Mouse (Mus musculus): Measurements from ENCODE around the gene Chmp2a. TPM values are rescaled to one million over a fixed set of nuclear protein-coding genes. Genes with fewer than 3 reads are reported as not detected.

Gene Chmp2a
- total RNA-seq (2023): 102 TPM

GRCm38 (mm10) chr7:13034148-13034977 lies at the start of gene Chmp2a:
Gene Chmp2a (minus strand): TSS chr7:13034807.

GRCm38 (mm10) chr7:13054287-13055010 lies 19.8 kb upstream of the Chmp2a start, which contains the start of gene Mzf1:
Gene Mzf1 (minus strand): TSS chr7:13054764.

GRCm38 (mm10) chr7:13037901-13038555 lies 3.4 kb upstream of the Chmp2a start, which contains the start of gene Ube2m:
Gene Ube2m (minus strand): TSS chr7:13038275.

GRCm38 (mm10) chr7:13010005-13010908 lies 24.4 kb downstream of the Chmp2a start, which contains the start of gene Zbtb45:
Gene Zbtb45 (minus strand): TSS chr7:13010034.

GRCm38 (mm10) chr7:12998851-12999250 lies 35.8 kb downstream of the Chmp2a start, which contains the start of gene Trim28:
Gene Trim28 (plus strand): TSS chr7:12999114.

GRCm38 (mm10) chr7:12998053-12998452 lies 36.6 kb downstream of the Chmp2a start, which contains the start of gene Slc27a5:
Gene Slc27a5 (minus strand): TSS chr7:12998192.

Other genes with a start within 250 kb of the Chmp2a start
- 24.6 TPM for gene Zscan18, start 231.2 kb downstream of the Chmp2a start, total RNA-seq (2023)
- 12.0 TPM for gene Zfp329, start 215.9 kb downstream of the Chmp2a start, total RNA-seq (2023)
- gene Zfp110, start 200.0 kb downstream of the Chmp2a start, total RNA-seq (2023): 117 TPM
- gene Zfp128, start 153.6 kb downstream of the Chmp2a start, total RNA-seq (2023): 1.6 TPM
- 10.7 TPM for gene Zscan22, start 137.0 kb downstream of the Chmp2a start, total RNA-seq (2023)
- gene Rps5, start 112.5 kb downstream of the Chmp2a start, total RNA-seq (2023): 3,246 TPM
- gene Rnf225, start 107.4 kb downstream of the Chmp2a start, total RNA-seq (2023): 1.8 TPM
- 2.6 TPM for gene Zfp324, start 69.0 kb downstream of the Chmp2a start, total RNA-seq (2023)
- 7.4 TPM for gene Zfp446, start 57.0 kb downstream of the Chmp2a start, total RNA-seq (2023)
- gene Slc27a5, start 36.6 kb downstream of the Chmp2a start, total RNA-seq (2023): not detected
- 378 TPM for gene Trim28, start 35.7 kb downstream of the Chmp2a start, total RNA-seq (2023)
- 18.3 TPM for gene Zbtb45, start 24.8 kb downstream of the Chmp2a start, total RNA-seq (2023)
- 88.4 TPM for gene Ube2m, start 3.5 kb upstream of the Chmp2a start, total RNA-seq (2023)
- 0.46 TPM for gene Mzf1, start 20.0 kb upstream of the Chmp2a start, total RNA-seq (2023)
- gene Vmn1r85, start 60.4 kb upstream of the Chmp2a start, total RNA-seq (2023): not detected
- gene Vmn1r86, start 85.1 kb upstream of the Chmp2a start, total RNA-seq (2023): not detected
- not detected for gene Vmn1r87, start 105.3 kb upstream of the Chmp2a start, total RNA-seq (2023)
- 0.31 TPM for gene Vmn1r88, start 124.8 kb upstream of the Chmp2a start, total RNA-seq (2023)
- not detected for gene Vmn1r89, start 178.2 kb upstream of the Chmp2a start, total RNA-seq (2023)
- 21.1 TPM for gene Lig1, start 242.5 kb upstream of the Chmp2a start, total RNA-seq (2023)
- gene Zswim9, start 243.9 kb upstream of the Chmp2a start, total RNA-seq (2023): 6.5 TPM

Data from CD8-positive naive resting alpha-beta T cell, adult 57 days (primary cell).